Mouse (Mus musculus): ENCODE measurements around the gene Ubqln5. TPM values are rescaled to one million over a fixed set of nuclear protein-coding genes. Genes with fewer than 3 reads are reported as not detected.

Gene Ubqln5
- not detected in 2 replicates for polyA plus RNA-seq (2014; fragmentation: Nextera tagmentation; extraction: Ambion mirVana)

- no peak for ATAC-seq (ENCODE audit: low read depth)
- Histone ChIP-seq H3K27ac (ENCODE audit: low read depth, low read length) (no peak within 1 kb of the TSS), H3K9me3 (ENCODE audit: control insufficient read depth, low read length) (no peaks in the 10 kb centered on the region), H3K9ac (replicated peaks; ENCODE audit: low read depth, low read length) (no peak within 1 kb of the TSS), H3K4me2 (ENCODE audit: low read depth, low read length) (no peak within 1 kb of the TSS), H3K4me1 (ENCODE audit: control insufficient read depth, insufficient read depth, low read length) (no peaks in the 10 kb centered on the region), H3K36me3 (ENCODE audit: control insufficient read depth, insufficient read depth, low read length) (no peaks in the 10 kb centered on the region), H3K4me3 (ENCODE audit: low read depth, low read length) (no peak within 1 kb of the TSS), H3K27me3 (ENCODE audit: control insufficient read depth, insufficient read depth, low read length) (no peaks in the 10 kb centered on the region)
- WGBS, result 97% methylated on average over 5 of the region's 5 CpGs
Measured at GRCm38 (mm10) chr7:104129726-104130125, at the start of gene Ubqln5. Gene Ubqln5, minus strand, starts transcription at chr7:104129826.

- Histone ChIP-seq H3K4me3 (ENCODE audit: low read depth, low read length) (no peak overlapping the region), H3K9me3 (ENCODE audit: control insufficient read depth, low read length) (no peaks in the 10 kb centered on the region), H3K4me1 (ENCODE audit: control insufficient read depth, insufficient read depth, low read length) (no peaks in the 10 kb centered on the region), H3K27me3 (ENCODE audit: control insufficient read depth, insufficient read depth, low read length) (no peaks in the 10 kb centered on the region), H3K4me2 (ENCODE audit: low read depth, low read length) (no peak overlapping the region), H3K9ac (replicated peaks; ENCODE audit: low read depth, low read length) (no peak overlapping the region), H3K36me3 (ENCODE audit: control insufficient read depth, insufficient read depth, low read length) (no peaks in the 10 kb centered on the region), H3K27ac (ENCODE audit: low read depth, low read length) (no peak overlapping the region)
- WGBS, result 81% methylated on average over 1 of the region's 1 CpGs
- no peak for ATAC-seq (ENCODE audit: low read depth)
Measured at GRCm38 (mm10) chr7:104179074-104179473, 49.4 kb upstream of the Ubqln5 start.

- Histone ChIP-seq H3K27ac (ENCODE audit: low read depth, low read length) (no peak overlapping the region), H3K9me3 (ENCODE audit: control insufficient read depth, low read length) (no peaks in the 10 kb centered on the region), H3K27me3 (ENCODE audit: control insufficient read depth, insufficient read depth, low read length) (no peaks in the 10 kb centered on the region), H3K36me3 (ENCODE audit: control insufficient read depth, insufficient read depth, low read length) (no peaks in the 10 kb centered on the region), H3K4me2 (ENCODE audit: low read depth, low read length) (no peak overlapping the region), H3K4me3 (ENCODE audit: low read depth, low read length) (no peak overlapping the region), H3K9ac (replicated peaks; ENCODE audit: low read depth, low read length) (no peak overlapping the region), H3K4me1 (ENCODE audit: control insufficient read depth, insufficient read depth, low read length) (no peaks in the 10 kb centered on the region)
- WGBS, result 68% methylated on average over 5 of the region's 5 CpGs
- no peak for ATAC-seq (ENCODE audit: low read depth)
Measured at GRCm38 (mm10) chr7:104178422-104179054, 48.9 kb upstream of the Ubqln5 start.

DNA sequence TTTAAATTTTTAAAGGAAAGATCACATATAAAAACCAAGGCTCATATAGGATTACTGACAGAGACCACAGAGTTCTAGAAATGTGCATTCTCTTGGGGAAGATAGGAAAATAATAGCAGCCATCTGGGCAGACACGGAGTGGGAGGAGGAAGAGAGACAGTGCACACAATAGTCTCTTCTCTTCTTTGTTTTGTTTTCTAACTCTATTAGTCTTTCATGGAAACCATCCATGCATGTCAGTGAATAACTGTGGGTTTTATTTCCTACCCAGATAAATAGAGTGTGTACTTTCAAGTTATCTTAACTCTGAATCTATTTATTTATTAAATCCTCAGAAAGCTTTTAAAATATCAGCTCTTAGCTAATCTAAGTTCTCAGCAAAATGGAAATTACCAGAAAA is 45.5 kb upstream of the Ubqln5 start:
- Histone ChIP-seq H3K27ac (ENCODE audit: low read depth, low read length) (no peak overlapping the region), H3K9ac (replicated peaks; ENCODE audit: low read depth, low read length) (no peak overlapping the region), H3K4me1 (ENCODE audit: control insufficient read depth, insufficient read depth, low read length) (no peaks in the 10 kb centered on the region), H3K4me2 (ENCODE audit: low read depth, low read length) (no peak overlapping the region), H3K27me3 (ENCODE audit: control insufficient read depth, insufficient read depth, low read length) (no peaks in the 10 kb centered on the region), H3K9me3 (ENCODE audit: control insufficient read depth, low read length) (no peaks in the 10 kb centered on the region), H3K4me3 (ENCODE audit: low read depth, low read length) (no peak overlapping the region), H3K36me3 (ENCODE audit: control insufficient read depth, insufficient read depth, low read length) (no peaks in the 10 kb centered on the region)
- no peak for ATAC-seq (ENCODE audit: low read depth)
- WGBS, result 18% methylated on average over 1 of the region's 1 CpGs

DNA sequence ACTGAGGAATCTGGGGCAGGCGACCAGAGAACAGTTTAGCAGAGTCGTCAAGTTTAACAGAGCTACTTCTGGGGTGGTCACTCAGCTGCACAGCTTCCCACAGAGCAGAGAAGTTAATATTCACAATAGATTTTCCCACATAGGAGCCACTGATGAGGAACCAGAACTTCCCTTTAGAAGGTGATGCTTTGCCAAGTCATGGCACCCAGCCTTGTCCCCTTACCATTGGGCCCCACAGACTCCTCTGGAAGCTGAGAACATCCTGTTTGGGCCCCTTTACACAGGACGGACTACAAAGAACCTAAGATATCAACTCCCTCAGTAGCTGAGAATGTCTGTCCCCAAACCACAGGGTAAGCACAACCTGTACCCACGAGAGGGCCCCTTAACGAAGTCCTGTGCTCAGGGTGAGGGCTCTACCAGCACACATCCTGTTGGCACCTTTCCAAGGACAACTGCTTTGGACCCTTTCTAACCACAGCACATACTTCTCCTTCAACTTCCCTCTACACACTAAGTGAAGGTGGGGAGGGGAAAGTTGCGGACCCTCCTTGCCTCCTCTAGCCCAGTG is 40.1 kb upstream of the Ubqln5 start:
- Histone ChIP-seq H3K27ac (ENCODE audit: low read depth, low read length) (no peak overlapping the region), H3K4me3 (ENCODE audit: low read depth, low read length) (no peak overlapping the region), H3K9ac (replicated peaks; ENCODE audit: low read depth, low read length) (no peak overlapping the region), H3K9me3 (ENCODE audit: control insufficient read depth, low read length) (no peaks in the 10 kb centered on the region), H3K4me1 (ENCODE audit: control insufficient read depth, insufficient read depth, low read length) (no peaks in the 10 kb centered on the region), H3K27me3 (ENCODE audit: control insufficient read depth, insufficient read depth, low read length) (no peaks in the 10 kb centered on the region), H3K36me3 (ENCODE audit: control insufficient read depth, insufficient read depth, low read length) (no peaks in the 10 kb centered on the region), H3K4me2 (ENCODE audit: low read depth, low read length) (no peak overlapping the region)
- ATAC-seq (ENCODE audit: low read depth), result no peak
- WGBS, result 84% methylated on average over 6 of the region's 6 CpGs

DNA sequence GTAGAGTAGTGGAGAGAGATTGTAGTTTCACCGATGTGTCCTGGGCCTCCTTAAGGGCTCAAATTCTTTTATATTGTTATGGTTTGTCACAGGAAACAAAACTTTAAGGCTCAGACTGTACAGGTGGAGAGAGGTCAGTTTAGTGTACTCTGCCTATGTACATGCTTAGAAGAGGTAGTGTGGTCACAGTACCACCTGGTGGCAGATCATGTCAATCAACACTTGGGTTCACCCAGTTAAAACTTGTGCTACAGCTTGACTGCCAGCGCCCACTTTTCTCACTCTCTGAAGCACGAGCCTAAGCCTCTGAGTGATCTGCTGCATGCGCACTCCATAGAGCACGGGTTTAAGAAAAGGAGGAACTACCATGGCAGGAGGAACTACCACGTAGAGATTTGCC is 37.5 kb upstream of the Ubqln5 start:
- Histone ChIP-seq H3K4me1 (ENCODE audit: control insufficient read depth, insufficient read depth, low read length) (no peaks in the 10 kb centered on the region), H3K27ac (ENCODE audit: low read depth, low read length) (no peak overlapping the region), H3K27me3 (ENCODE audit: control insufficient read depth, insufficient read depth, low read length) (no peaks in the 10 kb centered on the region), H3K4me3 (ENCODE audit: low read depth, low read length) (no peak overlapping the region), H3K36me3 (ENCODE audit: control insufficient read depth, insufficient read depth, low read length) (no peaks in the 10 kb centered on the region), H3K9ac (replicated peaks; ENCODE audit: low read depth, low read length) (no peak overlapping the region), H3K4me2 (ENCODE audit: low read depth, low read length) (no peak overlapping the region), H3K9me3 (ENCODE audit: control insufficient read depth, low read length) (no peaks in the 10 kb centered on the region)
- ATAC-seq (ENCODE audit: low read depth), result no peak
- 85% methylated on average over 6 of the region's 6 CpGs for WGBS

- no peaks in the 10 kb centered on the region for H3K27me3 ChIP-seq (ENCODE audit: control insufficient read depth, insufficient read depth, low read length)
- no peaks in the 10 kb centered on the region for H3K9me3 ChIP-seq (ENCODE audit: control insufficient read depth, low read length)
- no peak within 1 kb of the TSS for H3K4me3 ChIP-seq (ENCODE audit: low read depth, low read length)
- ATAC-seq (ENCODE audit: low read depth), result no peak
- 79% methylated on average over 2 of the region's 2 CpGs for WGBS
- H3K9ac ChIP-seq (replicated peaks; ENCODE audit: low read depth, low read length), result no peak within 1 kb of the TSS
- no peak within 1 kb of the TSS for H3K27ac ChIP-seq (ENCODE audit: low read depth, low read length)
- no peak within 1 kb of the TSS for H3K4me2 ChIP-seq (ENCODE audit: low read depth, low read length)
- H3K36me3 ChIP-seq (ENCODE audit: control insufficient read depth, insufficient read depth, low read length), result no peaks in the 10 kb centered on the region
- no peaks in the 10 kb centered on the region for H3K4me1 ChIP-seq (ENCODE audit: control insufficient read depth, insufficient read depth, low read length)
Measured at GRCm38 (mm10) chr7:104150456-104150855, 20.8 kb upstream of the Ubqln5 start, which contains the start of gene Ubqlnl. Gene Ubqlnl, minus strand, starts transcription at chr7:104150556.

GRCm38 (mm10) chr7:104143179-104143578 is 13.6 kb upstream of the Ubqln5 start, which contains the start of gene Ubqln3:
Gene Ubqln3, minus strand, starts transcription at chr7:104143279.
- H3K27ac ChIP-seq (ENCODE audit: low read depth, low read length), result no peak within 1 kb of the TSS
- no peak within 1 kb of the TSS for H3K9ac ChIP-seq (replicated peaks; ENCODE audit: low read depth, low read length)
- H3K4me1 ChIP-seq (ENCODE audit: control insufficient read depth, insufficient read depth, low read length), result no peaks in the 10 kb centered on the region
- H3K27me3 ChIP-seq (ENCODE audit: control insufficient read depth, insufficient read depth, low read length), result no peaks in the 10 kb centered on the region
- ATAC-seq (ENCODE audit: low read depth), result no peak
- H3K4me3 ChIP-seq (ENCODE audit: low read depth, low read length), result no peak within 1 kb of the TSS
- 84% methylated on average over 3 of the region's 3 CpGs for WGBS
- H3K36me3 ChIP-seq (ENCODE audit: control insufficient read depth, insufficient read depth, low read length), result no peaks in the 10 kb centered on the region
- no peak within 1 kb of the TSS for H3K4me2 ChIP-seq (ENCODE audit: low read depth, low read length)
- no peaks in the 10 kb centered on the region for H3K9me3 ChIP-seq (ENCODE audit: control insufficient read depth, low read length)

DNA sequence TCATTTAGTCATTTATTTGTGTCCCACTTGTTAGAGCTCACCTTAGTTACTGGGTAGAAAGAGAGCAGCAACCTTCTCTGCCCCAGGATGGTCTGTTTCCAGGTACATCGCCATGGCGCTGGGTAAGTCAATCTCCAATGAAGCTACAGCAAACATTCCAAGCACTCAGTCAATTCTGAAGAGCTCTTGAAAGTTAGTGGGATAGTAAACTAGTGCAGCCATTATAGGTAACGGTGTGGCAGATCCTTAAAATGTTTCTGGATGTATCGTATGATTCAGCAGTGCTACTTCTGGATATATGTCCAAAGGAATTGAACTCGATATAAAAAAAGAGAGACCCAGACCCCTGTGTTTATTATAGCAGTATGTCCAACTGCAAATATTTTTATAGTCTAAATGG is 7.7 kb upstream of the Ubqln5 start, which contains the start of gene Olfr643:
Olfr643 (minus strand) TSS at position 101 of the 400 bp plus-strand sequence.
- Histone ChIP-seq H3K27ac (ENCODE audit: low read depth, low read length) (no peak within 1 kb of the TSS), H3K36me3 (ENCODE audit: control insufficient read depth, insufficient read depth, low read length) (no peaks in the 10 kb centered on the region), H3K4me3 (ENCODE audit: low read depth, low read length) (no peak within 1 kb of the TSS), H3K4me1 (ENCODE audit: control insufficient read depth, insufficient read depth, low read length) (no peaks in the 10 kb centered on the region), H3K4me2 (ENCODE audit: low read depth, low read length) (no peak within 1 kb of the TSS), H3K9ac (replicated peaks; ENCODE audit: low read depth, low read length) (no peak within 1 kb of the TSS), H3K27me3 (ENCODE audit: control insufficient read depth, insufficient read depth, low read length) (no peaks in the 10 kb centered on the region), H3K9me3 (ENCODE audit: control insufficient read depth, low read length) (no peaks in the 10 kb centered on the region)
- WGBS, result 90% methylated on average over 5 of the region's 5 CpGs
- ATAC-seq (ENCODE audit: low read depth), result no peak

All from neural tube, embryonic 14.5 days (tissue).